In genomic region chr3:146009859-146010645, GRCm38 (mm10) we compare ENCODE assay signal across 8 mouse cellular contexts. TPM values are rescaled to one million over a fixed set of nuclear protein-coding genes. Genes with fewer than 3 reads are reported as not detected.
DNase-seq lines count a peak whose midpoint lies in the region; ATAC-seq and TF ChIP-seq lines count a peak whose summit lies in the region.

No protein-coding gene starts in this region.

- DNase-seq in kidney, adult 8-10 months = no peak
- peak; percentile 53 for DNase-seq in ZHBTc4 (ENCODE audit: low read depth, low spot score)
- peak; percentile 43 to 46 for DNase-seq in heart, adult 2 months
- DNase-seq in left cerebral cortex, adult 11 months (ENCODE audit: low spot score) = no peak
- DNase-seq in left cerebral cortex, adult 2 months (ENCODE audit: extremely low spot score in 1 of 2, low spot score in 2 of 2) = no peak

- H3K9ac ChIP-seq in kidney, embryonic 14.5 days (ENCODE audit: low read depth, low read length) = no peak overlapping the region
- H3K9ac ChIP-seq in heart, adult 2 months (ENCODE audit: low read depth, low read length) = no peak overlapping the region
- no peak overlapping the region for H3K9ac ChIP-seq in limb, embryonic 15.5 days

- H3K79me2 ChIP-seq in heart, adult 2 months (replicated peaks; ENCODE audit: control insufficient read depth, insufficient read depth, low read length) = no peaks in the 10 kb centered on the region; the same call in 1 of the 2 replicates

- WGBS in kidney, embryonic 14.5 days = 25% methylated on average over 20 of the region's 20 CpGs
- WGBS in heart, adult 2 months = 49% methylated on average over 19 of the region's 20 CpGs
- WGBS in limb, embryonic 15.5 days = 42% methylated on average over 20 of the region's 20 CpGs

- intact Hi-C loops in heart, adult 2 months (cut with DNase I) = loop anchor here (5.0 kb wide), 1 partner anchor 58 kb away; no protein-coding TSS in a partner anchor
- intact Hi-C loops in left cerebral cortex, adult 2 months (cut with DNase I) = no loop called here

- no peak for TF ChIP-seq CTCF in heart, adult 2 months (IDR thresholded peaks at IDR 0.05)
- TF ChIP-seq CTCF in left cerebral cortex, adult 2 months (IDR thresholded peaks at IDR 0.05) = no peak

- H3K27ac ChIP-seq in kidney, embryonic 14.5 days (ENCODE audit: low read depth, low read length) = peak overlapping the region; percentile 89
- peak overlapping the region; percentile 43 for H3K27ac ChIP-seq in heart, adult 2 months
- H3K27ac ChIP-seq in limb, embryonic 15.5 days = peak overlapping the region; percentile 67
- H3K27ac ChIP-seq in left cerebral cortex, adult 2 months = no peak overlapping the region

- no peak for TF ChIP-seq POLR2A in heart, adult 2 months (IDR thresholded peaks at IDR 0.05; ENCODE audit: insufficient read depth, low read depth, low read length)

- peak overlapping the region; percentile 2 for H3K4me2 ChIP-seq in kidney, embryonic 14.5 days (replicated peaks; ENCODE audit: low read depth, low read length)
- 0 out of 2 replicates have a peak overlapping the region, but pooled peaks have one; percentile 1 for H3K4me2 ChIP-seq in limb, embryonic 15.5 days

- no peak for TF ChIP-seq EP300 in heart, adult 2 months (IDR thresholded peaks at IDR 0.05; ENCODE audit: insufficient read depth, low read depth, low read length)

- no peaks in the 10 kb centered on the region for H3K27me3 ChIP-seq in kidney, embryonic 14.5 days (ENCODE audit: control insufficient read depth, insufficient read depth, low read length)
- H3K27me3 ChIP-seq in heart, adult 2 months (ENCODE audit: control insufficient read depth, insufficient read depth, low read length) = no peaks in the 10 kb centered on the region
- H3K27me3 ChIP-seq in limb, embryonic 15.5 days = no peaks in the 10 kb centered on the region

- no peaks in the 10 kb centered on the region for H3K9me3 ChIP-seq in kidney, embryonic 14.5 days (ENCODE audit: control insufficient read depth, low read length)
- no peaks in the 10 kb centered on the region for H3K9me3 ChIP-seq in limb, embryonic 15.5 days

- ATAC-seq in kidney, embryonic 14.5 days (ENCODE audit: low FRiP score, low TSS enrichment) = peak; percentile 86
- peak; percentile 58; the same call in 1 of the 2 replicates for ATAC-seq in limb, embryonic 15.5 days (ENCODE audit: insufficient number of reproducible peaks, low FRiP score, low TSS enrichment, low read depth)
- no peak for ATAC-seq in inflammation-experienced regulatory T-cells, adult 6 months

- no peak overlapping the region for H3K4me3 ChIP-seq in kidney, embryonic 14.5 days (ENCODE audit: low read length)
- no peak overlapping the region for H3K4me3 ChIP-seq in heart, adult 2 months
- H3K4me3 ChIP-seq in limb, embryonic 15.5 days = no peak overlapping the region
- H3K4me3 ChIP-seq in left cerebral cortex, adult 2 months = no peak overlapping the region

- H3K36me3 ChIP-seq in kidney, embryonic 14.5 days (ENCODE audit: control insufficient read depth, insufficient read depth, low read length) = peaks cover 15% of the 10 kb centered on the region
- H3K36me3 ChIP-seq in heart, adult 2 months (ENCODE audit: control insufficient read depth, insufficient read depth, low read length) = no peaks in the 10 kb centered on the region
- peaks cover 40% of the 10 kb centered on the region for H3K36me3 ChIP-seq in limb, embryonic 15.5 days

- peaks cover 12% of the 10 kb centered on the region for H3K4me1 ChIP-seq in kidney, embryonic 14.5 days (ENCODE audit: control insufficient read depth, insufficient read depth, low read length)
- no peaks in the 10 kb centered on the region; the same call in 1 of the 2 replicates for H3K4me1 ChIP-seq in heart, adult 2 months (ENCODE audit: control insufficient read depth, insufficient read depth, low read length)
- H3K4me1 ChIP-seq in limb, embryonic 15.5 days = no peaks in the 10 kb centered on the region

RNA-seq across cellular contexts. Expression of gene Syde2, which starts 22.4 kb away (rescaled TPM):
- polyA plus RNA-seq in kidney, embryonic 14.5 days (2014; fragmentation: Nextera tagmentation; extraction: Ambion mirVana) = 2.3 and 2.6 TPM in 2 replicates
- 10 to 100 TPM; 13.8 to 15.8 TPM for total RNA-seq in heart, adult 2 months (2021)
- 7.5 and 13.4 TPM in 2 replicates for polyA plus RNA-seq in heart, adult 2 months (2012; rRNA removed)
- 1.7 and 1.8 TPM in 2 replicates for polyA plus RNA-seq in limb, embryonic 15.5 days (2015; fragmentation: Nextera tagmentation; extraction: Ambion mirVana)
- polyA plus RNA-seq in inflammation-experienced regulatory T-cells, adult 6 months (2017; shearing (Covaris generic)) = under 1 TPM in 1 of 3 experiments, not detected in 2; 0.13 TPM
- total RNA-seq in left cerebral cortex, adult 2 months (2021) = 1 to 10 TPM; 2.8 to 3.4 TPM

Comparison
In these comparisons a context has a peak if more than half of its experiments do, and no peak if none do; other contexts are left out.
1. DNase-seq: peak in ZHBTc4 (single experiment) and heart, adult 2 months (2 of 2); none in kidney, adult 8-10 months (0 of 2), left cerebral cortex, adult 11 months (single experiment) and left cerebral cortex, adult 2 months (0 of 2).